Mouse (Mus musculus): ENCODE results near the gene Dnajc30.

The Dnajc30 gene

DNA sequence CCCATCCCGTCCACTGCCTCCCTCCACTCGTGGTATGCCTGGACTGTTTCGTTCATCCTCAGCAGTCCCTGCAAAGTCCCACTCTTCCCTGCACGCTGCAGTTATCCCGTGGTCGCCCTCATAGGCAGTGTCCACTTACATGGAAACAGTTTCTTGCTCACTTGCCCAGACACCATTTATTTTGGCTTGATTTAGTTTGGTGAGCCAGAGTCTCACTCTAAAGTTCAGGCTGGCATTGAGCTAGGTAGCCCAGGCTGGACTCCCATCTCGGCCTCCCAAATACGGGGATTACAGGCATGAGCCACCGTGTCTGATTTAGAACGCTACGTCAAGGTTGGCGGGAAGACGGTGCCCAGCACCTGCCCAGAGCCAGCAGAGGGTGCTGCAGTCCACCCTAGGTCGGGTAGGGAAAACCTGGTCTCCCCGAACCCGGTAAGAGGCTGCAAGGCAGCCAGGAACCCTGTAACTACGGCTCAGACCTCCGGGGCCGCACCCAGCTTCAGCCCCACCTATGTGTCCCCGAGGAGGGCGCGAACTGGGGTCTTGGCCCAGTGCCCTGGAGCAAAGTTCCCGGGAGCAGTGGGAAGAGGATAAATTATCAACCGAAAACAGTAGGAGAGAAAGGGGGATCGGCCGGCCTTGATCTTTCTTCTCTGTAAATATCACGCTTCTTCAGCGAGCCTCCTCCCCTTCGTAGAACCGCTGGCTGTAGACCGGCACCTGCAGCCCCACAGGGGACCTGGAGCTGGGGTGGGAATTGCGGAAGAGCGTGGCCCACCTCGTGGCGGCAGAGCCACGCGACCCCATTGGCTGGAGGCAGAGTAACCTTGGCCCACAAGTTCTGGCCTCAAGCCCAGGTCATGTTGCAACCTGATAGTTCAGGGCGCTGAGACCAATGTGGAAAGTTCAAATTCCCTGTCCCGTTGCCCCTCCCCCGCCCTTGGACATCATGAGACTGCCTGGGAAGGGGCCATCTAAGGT lies 43.8 kb downstream of the Dnajc30 start:
- DNase-seq (ENCODE audit: low read depth in 1 of 2, low spot score in 2 of 2) = no peak

DNA sequence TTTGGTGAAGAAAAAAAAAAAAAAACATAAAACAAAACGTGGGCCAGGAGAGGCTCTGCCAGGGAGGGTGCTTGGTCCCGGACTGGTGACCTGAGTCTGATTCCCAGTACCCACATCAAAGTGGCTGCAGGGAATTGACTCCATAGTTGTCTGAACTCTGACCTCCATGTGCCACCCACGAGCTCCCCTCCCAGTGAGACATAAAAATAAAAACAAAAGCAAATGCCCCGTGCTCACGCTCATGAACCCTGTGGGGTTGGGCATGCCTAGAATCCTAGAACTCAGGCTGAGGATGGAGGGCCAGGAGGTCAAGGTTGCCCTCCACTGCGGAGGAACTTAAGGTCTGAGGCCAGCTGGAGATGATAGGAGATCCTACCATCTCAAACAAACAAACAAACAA lies 45.0 kb downstream of the Dnajc30 start:
- DNase-seq (ENCODE audit: low read depth in 1 of 2, low spot score in 2 of 2) = no peak

DNA sequence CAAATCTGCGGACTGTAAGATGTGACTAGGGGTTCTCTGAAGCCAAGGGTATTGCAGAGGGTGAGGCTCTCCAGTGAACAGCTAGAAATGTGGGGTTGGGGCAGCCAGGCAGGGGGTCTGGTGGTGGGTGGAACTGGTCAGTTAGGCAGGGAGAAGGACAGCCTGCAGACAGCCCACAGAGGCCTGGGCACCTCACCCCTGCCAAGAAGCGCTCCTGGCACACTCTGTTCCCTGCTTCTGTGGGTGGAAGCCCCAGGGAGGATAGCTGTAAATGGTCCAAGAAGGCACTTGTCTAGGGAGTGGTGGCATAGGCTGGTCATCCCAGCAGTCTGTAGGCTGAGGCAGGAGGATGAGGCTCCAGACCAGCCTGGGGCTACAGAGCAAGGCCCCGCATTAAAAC lies 45.4 kb downstream of the Dnajc30 start:
- no peak for DNase-seq (ENCODE audit: low read depth in 1 of 2, low spot score in 2 of 2)

DNA sequence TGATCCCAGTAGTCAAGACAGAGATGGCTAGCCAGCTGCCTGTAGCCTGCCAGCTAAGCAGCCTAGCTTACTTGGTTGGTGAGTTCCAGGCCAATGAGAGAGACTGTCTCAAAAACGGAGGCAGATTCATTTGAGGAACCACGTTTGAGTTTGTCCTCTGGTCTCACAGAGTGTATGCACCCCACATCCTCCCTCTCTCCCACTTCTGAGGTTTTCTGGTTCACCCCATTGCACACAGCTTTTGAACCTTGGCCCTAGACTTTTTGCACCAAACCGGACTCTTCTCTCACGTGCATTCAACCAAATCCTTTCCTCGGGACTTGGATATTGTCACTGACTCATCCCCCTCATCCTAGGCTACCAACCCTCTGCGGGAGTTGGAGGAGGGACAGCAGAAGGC lies 46.0 kb downstream of the Dnajc30 start:
- no peak for DNase-seq (ENCODE audit: low read depth in 1 of 2, low spot score in 2 of 2)

DNA sequence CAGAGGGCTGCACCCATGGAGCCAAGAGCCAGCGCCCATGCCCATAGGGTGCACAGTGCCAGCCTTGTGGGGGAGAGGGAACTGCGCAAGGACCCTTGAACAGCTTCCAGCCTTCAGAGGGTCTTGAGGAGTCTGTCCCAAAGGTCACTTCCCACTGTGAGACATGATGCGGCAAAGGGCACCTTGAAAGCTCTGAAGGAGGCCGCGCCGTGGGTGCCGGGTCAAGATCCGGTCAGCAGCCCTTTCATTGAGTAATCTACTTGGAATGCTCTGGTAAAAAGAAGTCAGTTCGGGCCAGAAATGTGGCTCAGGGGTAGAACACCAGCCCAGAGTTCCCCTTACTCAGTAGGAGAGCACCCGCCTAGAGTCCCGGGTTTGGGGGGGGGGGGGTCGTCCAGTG lies 49.8 kb downstream of the Dnajc30 start:
- DNase-seq (ENCODE audit: low read depth in 1 of 2, low spot score in 2 of 2) = no peak

DNA sequence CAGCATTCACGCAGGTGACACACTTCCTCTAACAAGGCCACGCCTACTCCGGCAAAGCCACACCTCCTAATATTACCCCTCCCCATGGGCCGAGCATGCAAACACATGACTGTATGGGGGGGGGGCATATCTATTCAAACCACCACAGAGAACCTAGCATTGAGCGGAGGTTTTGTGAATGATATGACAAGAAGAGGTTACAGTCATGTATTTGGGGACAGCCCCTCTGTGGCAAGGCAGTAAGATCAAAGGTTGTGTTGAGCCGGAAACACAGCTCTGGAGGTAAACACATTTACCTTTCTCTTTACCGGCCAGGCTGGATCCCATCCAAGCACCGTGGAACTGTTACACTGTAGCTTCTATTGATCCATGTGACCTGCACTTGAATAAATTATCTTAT lies 51.2 kb downstream of the Dnajc30 start:
- no peak for DNase-seq (ENCODE audit: low read depth in 1 of 2, low spot score in 2 of 2)
